Mouse (Mus musculus) embryonic fibroblast, embryonic 13.5 days (primary cell): ENCODE data around the gene Polr1c. TPM values are rescaled to one million over a fixed set of nuclear protein-coding genes. Genes with fewer than 3 reads are reported as not detected.

Experiments
- H3K27ac ChIP-seq: 2 replicates; pipeline ENCODE4 v1.5.1; 2012; ENCODE audit warnings: low read length, control low read depth, inconsistent platforms; ENCODE audit not compliant: insufficient read depth
- H3K4me1 ChIP-seq: 2 replicates; pipeline ENCODE4 v1.6.1; 2011; ENCODE audit warnings: low read length; ENCODE audit not compliant: control insufficient read depth, insufficient read depth
- H3K4me3 ChIP-seq: 2 replicates; pipeline ENCODE4 v1.5.1; 2011; ENCODE audit warnings: mild to moderate bottlenecking, control low read depth, low read length; ENCODE audit not compliant: insufficient read depth
- CTCF ChIP-seq: IDR thresholded peaks from 2 replicates; pipeline ENCODE4 v1.5.1; 2011; ENCODE audit warnings: mild to moderate bottlenecking, control low read depth, low read length, moderate library complexity, borderline replicate concordance; ENCODE audit not compliant: insufficient read depth
- POLR2A ChIP-seq: IDR thresholded peaks from 2 replicates; pipeline ENCODE4 v1.6.1; 2011; ENCODE audit warnings: low read depth, mild to moderate bottlenecking, control low read depth, low read length, moderate library complexity
- polyA plus RNA-seq: library from polyadenylated mRNA; stranded (reverse); fragments of >200 nt; gene quantifications from 2 replicates; pipeline ENCODE4 v1.2.4, GENCODE M21; 2011; ENCODE audit warnings: low read depth; ENCODE audit not compliant: missing spikeins, insufficient read length

Polr1c gene
- polyA plus RNA-seq = 61.1 and 63.6 TPM in 2 replicates

DNA sequence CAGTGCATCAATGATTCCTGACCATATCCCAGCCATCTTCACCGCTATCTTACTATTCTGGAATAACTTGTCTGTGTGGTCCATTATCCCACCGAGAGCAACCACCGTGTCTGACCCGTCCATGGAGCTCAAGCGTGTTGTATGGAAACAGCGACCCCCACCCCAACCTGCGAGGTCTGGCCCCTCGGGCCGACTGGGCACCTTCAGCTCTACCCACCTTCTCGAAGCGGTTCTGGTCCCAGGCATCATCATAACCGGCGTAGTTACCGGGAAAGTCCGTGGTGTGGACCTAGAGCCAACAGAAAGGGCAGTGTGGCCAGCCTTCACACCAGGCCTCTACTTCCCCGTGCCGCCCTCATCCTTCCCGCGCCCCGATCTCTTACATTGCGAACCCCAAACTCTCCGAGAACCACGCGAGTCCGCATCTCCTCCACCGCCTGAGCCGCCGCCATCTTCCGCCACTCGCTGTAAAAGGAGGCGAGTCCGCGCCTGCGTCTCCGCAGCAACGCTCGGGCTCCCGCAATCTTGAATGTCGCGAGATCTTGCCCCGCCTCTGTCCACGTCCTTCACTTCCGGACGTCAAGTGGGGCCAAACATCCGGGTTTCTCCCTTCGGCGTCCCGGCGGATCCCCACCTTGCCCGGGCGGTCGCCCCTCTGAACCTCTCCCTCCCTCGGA is at the start of gene Polr1c, which contains the start of gene Yipf3:
Polr1c (minus strand) TSS at position 543 of the 677 bp plus-strand sequence.
Yipf3 (plus strand) TSS at position 569 of the 677 bp plus-strand sequence.
- TF ChIP-seq POLR2A (peak; percentile 94), CTCF (no peak)
- H3K27ac ChIP-seq = 0 out of 2 replicates have a peak within 1 kb of the TSS, but pooled peaks have one; percentile 35

DNA sequence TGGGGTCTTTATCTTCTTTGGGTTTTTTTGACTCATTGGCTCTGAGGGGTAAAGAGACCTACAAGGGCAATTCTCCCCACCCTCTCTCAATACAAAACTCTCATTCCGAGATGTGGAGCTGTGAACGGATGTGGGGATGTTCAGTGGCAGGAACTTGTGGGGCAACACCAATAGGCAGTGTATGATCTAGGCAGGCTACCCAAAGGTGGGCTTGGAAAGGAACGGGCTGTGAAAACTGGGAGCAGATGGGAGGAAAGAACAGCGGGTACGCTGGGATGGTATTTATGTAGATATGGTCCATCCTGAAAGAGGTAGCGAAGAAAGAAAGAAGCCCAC is 49.1 kb upstream of the Polr1c start:
- no peak overlapping the region for H3K27ac ChIP-seq
- no peak for TF ChIP-seq CTCF
- TF ChIP-seq POLR2A = no peak
- no peaks in the 10 kb centered on the region for H3K4me1 ChIP-seq
- peak overlapping the region; percentile 39; the same call in 1 of the 2 replicates for H3K4me3 ChIP-seq

More for the DNA sequence above, at the start of gene Polr1c, which contains the start of gene Yipf3:
- 0 out of 2 replicates have a peak, but pooled peaks cover 2% of the 10 kb centered on the region for H3K4me1 ChIP-seq
- peak within 1 kb of the TSS; percentile 98 for H3K4me3 ChIP-seq

DNA sequence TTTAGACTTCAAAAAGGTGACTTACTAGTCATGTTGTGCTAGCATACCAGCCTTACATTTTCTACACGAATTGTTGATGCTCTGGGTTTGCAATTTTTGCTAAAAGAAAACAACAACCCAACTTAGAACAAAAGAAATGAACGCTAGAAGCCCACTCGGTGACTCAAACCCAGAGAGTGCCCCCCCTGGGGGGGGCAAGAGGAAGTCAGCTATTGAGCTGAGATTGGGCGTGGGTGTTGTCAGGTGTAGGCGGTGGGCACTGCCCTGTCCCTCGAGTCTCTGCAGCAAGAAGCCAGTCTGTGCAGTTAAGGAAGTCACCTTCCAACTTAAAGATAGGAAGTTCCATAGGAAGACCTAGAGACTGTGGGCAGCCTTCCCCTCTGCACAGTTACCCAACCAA is 48.7 kb upstream of the Polr1c start:
- Histone ChIP-seq H3K4me1 (no peaks in the 10 kb centered on the region), H3K27ac (no peak overlapping the region), H3K4me3 (no peak overlapping the region)
- TF ChIP-seq POLR2A (no peak), CTCF (no peak)

GRCm38 (mm10) chr17:46287678-46288095 is 39.8 kb upstream of the Polr1c start:
- Histone ChIP-seq H3K4me1 (peaks cover 3% of the 10 kb centered on the region), H3K4me3 (no peak overlapping the region), H3K27ac (no peak overlapping the region)
- TF ChIP-seq POLR2A (no peak), CTCF (no peak)

DNA sequence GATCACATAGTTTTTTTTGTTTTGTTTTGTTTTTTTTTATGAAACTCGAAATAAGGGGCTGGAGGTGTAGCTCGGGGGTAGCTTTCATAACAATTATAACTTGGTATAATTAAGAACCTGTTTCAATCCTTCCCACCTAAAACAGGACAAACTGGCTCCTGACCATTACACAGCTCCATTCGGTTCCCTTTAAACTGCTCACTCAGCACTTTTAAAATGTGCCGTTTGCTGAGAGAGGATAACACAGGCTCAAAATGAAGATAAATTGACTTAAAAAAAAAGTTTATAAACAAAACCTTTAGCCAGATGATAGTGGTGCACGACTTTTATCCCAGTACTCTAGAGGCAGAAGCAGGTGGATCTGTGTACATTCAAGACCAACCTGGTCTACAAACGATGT is 37.6 kb upstream of the Polr1c start:
- TF ChIP-seq POLR2A = no peak
- Histone ChIP-seq H3K4me1 (peaks cover 3% of the 10 kb centered on the region), H3K4me3 (no peak overlapping the region), H3K27ac (no peak overlapping the region)

DNA sequence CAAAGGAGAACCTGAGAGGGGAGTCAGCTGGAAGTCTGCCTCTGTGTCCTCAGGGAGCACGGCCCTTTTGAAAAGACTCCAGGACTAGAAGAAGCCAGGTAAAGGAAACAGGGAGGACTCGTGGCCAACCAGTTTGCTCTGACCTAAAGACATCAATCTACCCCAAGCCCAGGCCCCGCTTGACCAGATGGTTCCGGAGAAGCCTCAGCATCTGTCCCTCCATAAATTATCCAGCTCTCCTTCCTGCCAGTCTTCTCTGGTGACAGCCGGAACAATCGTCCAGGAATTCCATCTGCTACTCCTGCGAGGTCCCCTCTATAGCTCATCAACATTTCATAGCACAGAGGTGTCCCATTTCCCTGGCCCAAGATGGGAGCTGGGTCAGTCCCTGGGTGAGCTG is 36.8 kb upstream of the Polr1c start:
- TF ChIP-seq CTCF (no peak), POLR2A (no peak)
- H3K27ac ChIP-seq = no peak overlapping the region
- peaks cover 3% of the 10 kb centered on the region for H3K4me1 ChIP-seq
- no peak overlapping the region for H3K4me3 ChIP-seq

GRCm38 (mm10) chr17:46283911-46284310 is 36.1 kb upstream of the Polr1c start:
- Histone ChIP-seq H3K4me1 (peaks cover 3% of the 10 kb centered on the region), H3K4me3 (no peak overlapping the region), H3K27ac (no peak overlapping the region)
- TF ChIP-seq CTCF (no peak), POLR2A (no peak)

- H3K27ac ChIP-seq = no peak overlapping the region
Measured at GRCm38 (mm10) chr17:46283140-46283539, 35.3 kb upstream of the Polr1c start.

GRCm38 (mm10) chr17:46282483-46283123 is 34.7 kb upstream of the Polr1c start, which contains the start of gene Tjap1:
TSS of gene Tjap1 (minus strand) at chr17:46283026.
- Histone ChIP-seq H3K4me1 (peaks cover 11% of the 10 kb centered on the region), H3K4me3 (peak within 1 kb of the TSS; percentile 85), H3K27ac (peak within 1 kb of the TSS; percentile 96)
- TF ChIP-seq POLR2A (peak; percentile 61), CTCF (no peak)

More at GRCm38 (mm10) chr17:46283140-46283539, 35.3 kb upstream of the Polr1c start:
- no peak for TF ChIP-seq CTCF
- TF ChIP-seq POLR2A = no peak; the same call in 1 of the 2 replicates
- H3K4me1 ChIP-seq = peaks cover 9% of the 10 kb centered on the region
- no peak overlapping the region for H3K4me3 ChIP-seq
